7 mouse cellular contexts compared by ENCODE assay signal in genomic region chr12:55080601-55080942, GRCm38 (mm10). TPM values are rescaled to one million over a fixed set of nuclear protein-coding genes. Genes with fewer than 3 reads are reported as not detected.
A peak's percentile ranks its signal among the peaks of the same experiment; 100 is the strongest.
DNase-seq lines count a peak whose midpoint lies in the region; ATAC-seq and TF ChIP-seq lines count a peak whose summit lies in the region.
"Not testable (repeated sequence)": the region's sequence is repeated elsewhere in the genome, so short reads cannot be mapped to it uniquely, and the experiment has no call there.

No protein-coding gene starts in this region.

- H3K9me3 ChIP-seq in erythroblast, embryonic 14.5 days (ENCODE audit: control insufficient read depth, low read length); heart, embryonic 13.5 days; intestine, embryonic 14.5 days (ENCODE audit: control insufficient read depth, low read length); limb, embryonic 14.5 days (ENCODE audit: control insufficient read depth, low read length); neural tube, embryonic 12.5 days: not testable (repeated sequence)

- not testable (repeated sequence) for H3K4me1 ChIP-seq in bone marrow, adult 2 months (ENCODE audit: control insufficient read depth, insufficient read depth, low read length); heart, embryonic 13.5 days; intestine, embryonic 14.5 days (replicated peaks; ENCODE audit: control insufficient read depth, insufficient read depth, low read length); limb, embryonic 14.5 days (ENCODE audit: control insufficient read depth, insufficient read depth, low read length); neural tube, embryonic 12.5 days
- H3K4me1 ChIP-seq in erythroblast, embryonic 14.5 days (ENCODE audit: control insufficient read depth) = peaks cover 31% of the 10 kb centered on the region

- H3K36me3 ChIP-seq in erythroblast, embryonic 14.5 days (ENCODE audit: control insufficient read depth) = peaks cover 18% of the 10 kb centered on the region
- H3K36me3 ChIP-seq in heart, embryonic 13.5 days; intestine, embryonic 14.5 days (ENCODE audit: control insufficient read depth, insufficient read depth, low read length); limb, embryonic 14.5 days (ENCODE audit: control insufficient read depth, insufficient read depth, low read length); macrophage (ENCODE audit: inconsistent target); neural tube, embryonic 12.5 days: not testable (repeated sequence)

- not testable (repeated sequence) for ATAC-seq in heart, embryonic 13.5 days (ENCODE audit: extremely low read depth, insufficient number of reproducible peaks, low FRiP score, low TSS enrichment); neural tube, embryonic 12.5 days (ENCODE audit: low FRiP score, low read depth)
- ATAC-seq in intestine, embryonic 14.5 days (replicated peaks; ENCODE audit: low FRiP score, low TSS enrichment, low read depth) = peak; percentile 37
- ATAC-seq in limb, embryonic 14.5 days (ENCODE audit: low FRiP score, low read depth) = peak; percentile 47

- under 1% methylated on average over 25 of the region's 25 CpGs for WGBS in bone marrow, adult 2 months
- WGBS in heart, embryonic 13.5 days = under 1% methylated on average over 25 of the region's 25 CpGs
- WGBS in intestine, embryonic 14.5 days = 0% methylated on average over 25 of the region's 25 CpGs
- WGBS in limb, embryonic 14.5 days = under 1% methylated on average over 25 of the region's 25 CpGs
- WGBS in macrophage (ENCODE audit: missing documents) = 0% methylated on average over 21 of the region's 25 CpGs
- 0% methylated on average over 25 of the region's 25 CpGs for WGBS in neural tube, embryonic 12.5 days

- H3K4me3 ChIP-seq in bone marrow, adult 2 months (replicated peaks; ENCODE audit: control insufficient read depth, low read depth, low read length) = peak overlapping the region; percentile 58
- peak overlapping the region; percentile 68 for H3K4me3 ChIP-seq in erythroblast, embryonic 14.5 days (replicated peaks)
- H3K4me3 ChIP-seq in heart, embryonic 13.5 days = peak overlapping the region; percentile 77
- H3K4me3 ChIP-seq in intestine, embryonic 14.5 days (ENCODE audit: low read depth, low read length) = peak overlapping the region; percentile 55
- peak overlapping the region; percentile 53 for H3K4me3 ChIP-seq in limb, embryonic 14.5 days (replicated peaks; ENCODE audit: low read length)
- peak overlapping the region; percentile 68 for H3K4me3 ChIP-seq in macrophage (ENCODE audit: inconsistent target)
- H3K4me3 ChIP-seq in neural tube, embryonic 12.5 days = peak overlapping the region; percentile 74

- H3K4me2 ChIP-seq in heart, embryonic 13.5 days = peak overlapping the region; percentile 78
- peak overlapping the region; percentile 30 for H3K4me2 ChIP-seq in intestine, embryonic 14.5 days (ENCODE audit: low read length)
- peak overlapping the region; percentile 38; the same call in 1 of the 2 replicates for H3K4me2 ChIP-seq in limb, embryonic 14.5 days (replicated peaks; ENCODE audit: low read depth, low read length, severe bottlenecking)
- peak overlapping the region; percentile 58 for H3K4me2 ChIP-seq in neural tube, embryonic 12.5 days (replicated peaks)

- not testable (repeated sequence) for H3K27me3 ChIP-seq in erythroblast, embryonic 14.5 days (ENCODE audit: control insufficient read depth); heart, embryonic 13.5 days (replicated peaks); intestine, embryonic 14.5 days (replicated peaks; ENCODE audit: control insufficient read depth, insufficient read depth, low read length); limb, embryonic 14.5 days (ENCODE audit: control insufficient read depth, insufficient read depth, low read length); neural tube, embryonic 12.5 days (replicated peaks)

- H3K79me2 ChIP-seq in macrophage (ENCODE audit: inconsistent target) = peaks cover 60% of the 10 kb centered on the region

- peak overlapping the region; percentile 92 for H3K9ac ChIP-seq in heart, embryonic 13.5 days
- peak overlapping the region; percentile 51 for H3K9ac ChIP-seq in intestine, embryonic 14.5 days (ENCODE audit: low read length)
- peak overlapping the region; percentile 66 for H3K9ac ChIP-seq in limb, embryonic 14.5 days (ENCODE audit: low read depth, low read length, severe bottlenecking)
- H3K9ac ChIP-seq in neural tube, embryonic 12.5 days = peak overlapping the region; percentile 65

- TF ChIP-seq CTCF in bone marrow, adult 2 months (IDR thresholded peaks at IDR 0.05; ENCODE audit: control insufficient read depth, insufficient read depth, low read length) = not testable (repeated sequence)

- DNase-seq in intestine, embryonic 14.5 days (ENCODE audit: low spot score); limb, embryonic 14.5 days (ENCODE audit: low spot score): not testable (repeated sequence)

- not testable (repeated sequence) for TF ChIP-seq POLR2A in bone marrow, adult 2 months (IDR thresholded peaks at IDR 0.05; ENCODE audit: borderline replicate concordance, control insufficient read depth, low read depth, low read length); limb, embryonic 14.5 days (IDR thresholded peaks at IDR 0.05; ENCODE audit: borderline replicate concordance, extremely low read depth, insufficient read depth, insufficient read length)

- peak overlapping the region; percentile 83 for H3K27ac ChIP-seq in bone marrow, adult 2 months (ENCODE audit: control insufficient read depth, insufficient read depth, low read depth, low read length, poor library complexity)
- peak overlapping the region; percentile 93 for H3K27ac ChIP-seq in heart, embryonic 13.5 days (replicated peaks)
- H3K27ac ChIP-seq in intestine, embryonic 14.5 days (ENCODE audit: low read depth) = peak overlapping the region; percentile 65
- peak overlapping the region; percentile 78 for H3K27ac ChIP-seq in limb, embryonic 14.5 days (replicated peaks; ENCODE audit: low read depth, low read length)
- peak overlapping the region; percentile 51 for H3K27ac ChIP-seq in macrophage
- H3K27ac ChIP-seq in neural tube, embryonic 12.5 days = not testable (repeated sequence)

RNA-seq across cellular contexts. Expression of gene Srp54a, which starts 0.5 kb away (rescaled TPM):
- polyA plus RNA-seq in bone marrow, adult 2 months (2011; ENCODE audit: insufficient read depth, insufficient read length, low replicate concordance, missing spikeins) = 22.5 and 28.9 TPM in 2 replicates
- polyA plus RNA-seq in erythroblast, embryonic 14.5 days (2012) = 0.44 and 0.72 TPM in 2 replicates
- polyA plus RNA-seq in heart, embryonic 13.5 days (2015; fragmentation: Nextera tagmentation; extraction: Ambion mirVana) = 101 and 132 TPM in 2 replicates
- 150 and 163 TPM in 2 replicates for polyA plus RNA-seq in intestine, embryonic 14.5 days (2014; fragmentation: Nextera tagmentation; extraction: Ambion mirVana)
- 25.7 and 51.6 TPM in 2 replicates for polyA plus RNA-seq in limb, embryonic 14.5 days (2012; rRNA removed)
- polyA plus RNA-seq in limb, embryonic 14.5 days (2014; fragmentation: Nextera tagmentation; extraction: Ambion mirVana) = 180 and 184 TPM in 2 replicates
- 100 to 1,000 TPM; 117 to 436 (median 178) TPM for total RNA-seq in macrophage (2018; cell fraction: chromatin; rRNA removed)
- total RNA-seq in macrophage (2018; cell fraction: cytosol; rRNA removed) = 100 to 1,000 TPM in 2 of 26 experiments, 10 to 100 TPM in 24; 51.8 to 124 (median 77.3) TPM
- 100 to 1,000 TPM in 16 of 26 experiments, 10 to 100 TPM in 10; 47.8 to 203 (median 111) TPM for total RNA-seq in macrophage (2018; cell fraction: nucleus; rRNA removed)
- polyA plus RNA-seq in macrophage (2018) = 46.9 to 246 TPM (median 50.9 TPM) in 3 replicates
- 157 and 175 TPM in 2 replicates for polyA plus RNA-seq in neural tube, embryonic 12.5 days (2016; fragmentation: Nextera tagmentation; extraction: Ambion mirVana)

RNA-seq across cellular contexts. Expression of gene 2700097O09Rik, which starts 0.7 kb away (rescaled TPM):
- 16.7 and 23.2 TPM in 2 replicates for polyA plus RNA-seq in bone marrow, adult 2 months (2011; ENCODE audit: insufficient read depth, insufficient read length, low replicate concordance, missing spikeins)
- 0.09 and 0.26 TPM in 2 replicates for polyA plus RNA-seq in erythroblast, embryonic 14.5 days (2012)
- polyA plus RNA-seq in heart, embryonic 13.5 days (2015; fragmentation: Nextera tagmentation; extraction: Ambion mirVana) = 25.3 and 30.6 TPM in 2 replicates
- 29.0 and 33.1 TPM in 2 replicates for polyA plus RNA-seq in intestine, embryonic 14.5 days (2014; fragmentation: Nextera tagmentation; extraction: Ambion mirVana)
- 31.1 and 31.8 TPM in 2 replicates for polyA plus RNA-seq in limb, embryonic 14.5 days (2012; rRNA removed)
- 28.3 and 32.0 TPM in 2 replicates for polyA plus RNA-seq in limb, embryonic 14.5 days (2014; fragmentation: Nextera tagmentation; extraction: Ambion mirVana)
- 10 to 100 TPM in 18 of 26 experiments, 1 to 10 TPM in 8; 3.8 to 39.1 (median 17.9) TPM for total RNA-seq in macrophage (2018; cell fraction: chromatin; rRNA removed)
- 1 to 10 TPM; 1.7 to 4.8 (median 3.1) TPM for total RNA-seq in macrophage (2018; cell fraction: cytosol; rRNA removed)
- total RNA-seq in macrophage (2018; cell fraction: nucleus; rRNA removed) = 10 to 100 TPM in 16 of 26 experiments, 1 to 10 TPM in 10; 3.6 to 28.7 (median 11.7) TPM
- 3.6 to 6.1 TPM (median 4.8 TPM) in 3 replicates for polyA plus RNA-seq in macrophage (2018)
- polyA plus RNA-seq in neural tube, embryonic 12.5 days (2016; fragmentation: Nextera tagmentation; extraction: Ambion mirVana) = 32.5 and 34.2 TPM in 2 replicates

RNA-seq across cellular contexts. Expression of gene Fam177a, which starts 43.7 kb away (rescaled TPM):
- 8.0 and 12.0 TPM in 2 replicates for polyA plus RNA-seq in bone marrow, adult 2 months (2011; ENCODE audit: insufficient read depth, insufficient read length, low replicate concordance, missing spikeins)
- polyA plus RNA-seq in erythroblast, embryonic 14.5 days (2012) = 0.79 TPM in 2 replicates
- 16.3 and 18.6 TPM in 2 replicates for polyA plus RNA-seq in heart, embryonic 13.5 days (2015; fragmentation: Nextera tagmentation; extraction: Ambion mirVana)
- polyA plus RNA-seq in intestine, embryonic 14.5 days (2014; fragmentation: Nextera tagmentation; extraction: Ambion mirVana) = 19.2 and 19.3 TPM in 2 replicates
- 9.0 and 9.5 TPM in 2 replicates for polyA plus RNA-seq in limb, embryonic 14.5 days (2012; rRNA removed)
- 17.5 and 25.3 TPM in 2 replicates for polyA plus RNA-seq in limb, embryonic 14.5 days (2014; fragmentation: Nextera tagmentation; extraction: Ambion mirVana)
- 100 to 1,000 TPM in 6 of 26 experiments, 10 to 100 TPM in 20; 12.7 to 209 (median 35.1) TPM for total RNA-seq in macrophage (2018; cell fraction: chromatin; rRNA removed)
- total RNA-seq in macrophage (2018; cell fraction: cytosol; rRNA removed) = 100 to 1,000 TPM in 4 of 26 experiments, 10 to 100 TPM in 22; 32.7 to 213 (median 46.5) TPM
- 100 to 1,000 TPM in 4 of 26 experiments, 10 to 100 TPM in 22; 22.2 to 199 (median 35.2) TPM for total RNA-seq in macrophage (2018; cell fraction: nucleus; rRNA removed)
- polyA plus RNA-seq in macrophage (2018) = 24.9 to 76.5 TPM (median 28.7 TPM) in 3 replicates
- polyA plus RNA-seq in neural tube, embryonic 12.5 days (2016; fragmentation: Nextera tagmentation; extraction: Ambion mirVana) = 22.3 and 28.5 TPM in 2 replicates

Comparison
In these comparisons a context has a peak if more than half of its experiments do, and no peak if none do; other contexts are left out.
1. RNA of gene Srp54a, which starts 0.5 kb away (polyA plus RNA-seq): 46.9 to 246 TPM in macrophage, 25.7 to 184 TPM in limb, embryonic 14.5 days, 157 to 175 TPM in neural tube, embryonic 12.5 days, 150 to 163 TPM in intestine, embryonic 14.5 days, 101 to 132 TPM in heart, embryonic 13.5 days and 22.5 to 28.9 TPM in bone marrow, adult 2 months; 0.44 to 0.72 TPM in erythroblast, embryonic 14.5 days; every median in the first group is over 10 times any median in the second.
2. Peak in every context shown above with its lines, with median percentiles within 50 percentile points of each other: H3K4me3 ChIP-seq, H3K4me2 ChIP-seq and H3K9ac ChIP-seq.